Mouse (Mus musculus): ENCODE measurements at regions not wholly inside any gene's neighbourhood (a gene's known extent, or its start where the extent isn't known, plus 50 kb on each side); places are given as distances from the start of the nearest gene placed in this dataset.

DNA sequence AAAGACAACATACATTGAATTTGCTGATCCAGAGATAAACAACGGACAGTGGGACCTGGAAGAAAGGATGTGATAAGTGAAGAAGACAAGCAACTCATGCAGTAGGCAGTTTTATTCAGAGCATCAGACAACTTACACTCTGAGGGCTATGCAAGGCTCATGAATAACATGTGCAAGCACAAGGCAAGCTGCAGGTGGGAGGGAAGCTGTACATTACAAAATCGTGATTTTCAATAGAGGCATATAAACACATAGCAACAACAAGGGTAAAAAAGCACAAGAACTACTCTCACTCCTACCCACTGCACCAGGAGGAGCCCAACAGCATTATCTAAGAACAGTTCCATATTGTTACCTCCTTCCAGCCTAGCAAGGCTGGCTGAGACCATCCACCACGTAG lies 390.5 kb downstream of the Tecrl start:
- H3K4me3 ChIP-seq (ENCODE audit: low read depth, low read length), result no peak overlapping the region
- H3K9me3 ChIP-seq (ENCODE audit: control insufficient read depth, low read depth, low read length), result no peaks in the 10 kb centered on the region
- no peaks in the 10 kb centered on the region for H3K4me1 ChIP-seq (ENCODE audit: control insufficient read depth, insufficient read depth, low read length)
- H3K36me3 ChIP-seq (ENCODE audit: control insufficient read depth, insufficient read depth, low read length), result no peaks in the 10 kb centered on the region
- WGBS, result 77% methylated on average over 3 of the region's 3 CpGs
- ATAC-seq (ENCODE audit: insufficient number of reproducible peaks, insufficient read depth, low FRiP score, low read depth), result no peak
- H3K27me3 ChIP-seq (ENCODE audit: control insufficient read depth, insufficient read depth, low read length), result no peaks in the 10 kb centered on the region
- H3K4me2 ChIP-seq (replicated peaks; ENCODE audit: low read depth, low read length), result no peak overlapping the region
- no peak overlapping the region for H3K27ac ChIP-seq (ENCODE audit: low read length)
- no peak overlapping the region for H3K9ac ChIP-seq (replicated peaks; ENCODE audit: low read depth, low read length)

DNA sequence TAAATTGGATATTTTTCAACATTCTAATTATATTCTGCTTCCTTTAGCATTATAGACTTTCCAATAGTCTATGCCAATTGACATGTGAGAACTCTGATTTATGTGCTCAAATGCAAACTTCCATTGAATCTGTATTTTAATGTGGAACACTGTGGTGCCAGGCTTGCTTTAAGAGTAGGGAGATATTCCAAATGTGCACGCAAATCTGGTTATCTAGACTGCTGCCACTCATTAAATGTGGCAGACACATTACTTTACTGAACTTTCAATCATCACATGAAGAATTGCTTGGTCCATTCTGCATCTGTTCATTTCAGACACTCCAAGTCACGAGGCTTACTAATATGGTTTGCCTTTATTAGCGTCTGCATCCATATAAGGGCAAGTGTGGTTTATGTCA lies 399.0 kb downstream of the Tecrl start:
- 75% methylated on average over 3 of the region's 3 CpGs for WGBS
- no peak for ATAC-seq (ENCODE audit: insufficient number of reproducible peaks, insufficient read depth, low FRiP score, low read depth)

DNA sequence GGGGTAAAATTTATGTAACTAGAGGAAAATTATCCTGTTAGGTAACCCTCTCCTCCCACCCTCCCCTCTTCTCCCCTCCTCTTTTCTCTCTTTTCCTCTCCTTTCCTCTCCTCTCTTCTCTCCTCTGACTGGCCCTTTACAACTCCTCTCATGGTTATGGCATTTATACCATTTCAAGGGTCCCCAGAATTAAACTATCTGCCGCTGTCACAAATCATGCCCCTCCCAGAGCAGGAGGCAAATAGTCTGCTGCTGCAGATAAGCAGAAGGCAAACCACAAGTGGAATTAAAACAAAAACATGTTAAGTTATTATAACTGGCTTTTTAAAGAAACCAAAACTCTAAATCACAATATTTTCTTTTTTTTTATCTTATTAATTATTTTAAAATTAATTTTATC lies 407.9 kb downstream of the Tecrl start:
- Histone ChIP-seq H3K27me3 (ENCODE audit: control insufficient read depth, insufficient read depth, low read length) (no peaks in the 10 kb centered on the region), H3K27ac (ENCODE audit: low read length) (no peak overlapping the region), H3K4me2 (replicated peaks; ENCODE audit: low read depth, low read length) (no peak overlapping the region), H3K9ac (replicated peaks; ENCODE audit: low read depth, low read length) (no peak overlapping the region), H3K36me3 (ENCODE audit: control insufficient read depth, insufficient read depth, low read length) (no peaks in the 10 kb centered on the region), H3K4me3 (ENCODE audit: low read depth, low read length) (no peak overlapping the region), H3K9me3 (ENCODE audit: control insufficient read depth, low read depth, low read length) (no peaks in the 10 kb centered on the region), H3K4me1 (ENCODE audit: control insufficient read depth, insufficient read depth, low read length) (no peaks in the 10 kb centered on the region)
- WGBS, result 77% methylated on average over 1 of the region's 1 CpGs
- ATAC-seq (ENCODE audit: insufficient number of reproducible peaks, insufficient read depth, low FRiP score, low read depth), result no peak

More for the DNA sequence above, 399.0 kb downstream of the Tecrl start:
- H3K9ac ChIP-seq (replicated peaks; ENCODE audit: low read depth, low read length), result no peak overlapping the region
- no peaks in the 10 kb centered on the region for H3K4me1 ChIP-seq (ENCODE audit: control insufficient read depth, insufficient read depth, low read length)
- H3K36me3 ChIP-seq (ENCODE audit: control insufficient read depth, insufficient read depth, low read length), result no peaks in the 10 kb centered on the region
- no peak overlapping the region for H3K27ac ChIP-seq (ENCODE audit: low read length)
- no peaks in the 10 kb centered on the region for H3K9me3 ChIP-seq (ENCODE audit: control insufficient read depth, low read depth, low read length)
- H3K27me3 ChIP-seq (ENCODE audit: control insufficient read depth, insufficient read depth, low read length), result no peaks in the 10 kb centered on the region
- H3K4me3 ChIP-seq (ENCODE audit: low read depth, low read length), result no peak overlapping the region
- H3K4me2 ChIP-seq (replicated peaks; ENCODE audit: low read depth, low read length), result no peak overlapping the region

DNA sequence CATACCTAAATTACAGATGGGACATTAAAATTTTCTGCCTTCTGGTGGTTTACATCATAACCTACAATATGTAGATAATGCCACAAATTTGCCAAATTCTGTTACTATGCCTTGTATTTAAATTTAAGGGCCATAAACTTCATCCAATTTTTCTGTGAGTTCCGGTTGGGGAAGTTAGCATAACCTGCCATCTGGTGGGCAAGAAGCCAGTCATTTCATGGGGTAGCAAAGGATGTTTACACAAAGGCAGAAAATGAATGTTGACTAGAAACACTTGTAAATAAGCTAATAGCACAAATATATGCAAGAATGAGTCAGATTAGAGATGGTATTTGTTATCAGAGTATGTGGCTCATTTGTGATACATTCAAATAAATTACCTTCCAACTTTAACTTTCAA lies 415.2 kb downstream of the Tecrl start:
- Histone ChIP-seq H3K4me1 (ENCODE audit: control insufficient read depth, insufficient read depth, low read length) (no peaks in the 10 kb centered on the region), H3K9ac (replicated peaks; ENCODE audit: low read depth, low read length) (no peak overlapping the region), H3K4me3 (ENCODE audit: low read depth, low read length) (no peak overlapping the region), H3K4me2 (replicated peaks; ENCODE audit: low read depth, low read length) (no peak overlapping the region), H3K36me3 (ENCODE audit: control insufficient read depth, insufficient read depth, low read length) (no peaks in the 10 kb centered on the region), H3K9me3 (ENCODE audit: control insufficient read depth, low read depth, low read length) (no peaks in the 10 kb centered on the region), H3K27ac (ENCODE audit: low read length) (no peak overlapping the region), H3K27me3 (ENCODE audit: control insufficient read depth, insufficient read depth, low read length) (no peaks in the 10 kb centered on the region)
- no peak for ATAC-seq (ENCODE audit: insufficient number of reproducible peaks, insufficient read depth, low FRiP score, low read depth)
- 73% methylated on average over 1 of the region's 1 CpGs for WGBS

DNA sequence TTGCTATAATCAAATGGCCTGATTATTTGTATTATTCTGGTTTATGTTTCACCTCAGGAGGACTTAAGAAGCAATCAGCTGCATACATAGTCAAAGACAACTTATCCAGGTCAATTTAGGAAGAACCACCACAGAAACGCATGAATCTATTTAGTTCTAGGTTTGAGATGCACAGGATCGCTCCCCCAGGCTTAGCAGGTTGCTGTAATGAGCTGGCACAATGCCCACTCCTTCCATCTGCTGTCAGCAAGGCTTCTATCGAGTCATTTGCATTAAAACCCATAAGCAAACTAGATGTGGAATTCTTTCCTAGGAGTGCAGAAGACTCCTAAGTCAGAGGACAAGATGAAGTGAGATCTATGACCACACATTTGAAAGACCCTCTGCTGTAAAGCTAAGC lies 455.6 kb downstream of the Tecrl start:
- H3K27me3 ChIP-seq (ENCODE audit: control insufficient read depth, insufficient read depth, low read length), result no peaks in the 10 kb centered on the region
- H3K9ac ChIP-seq (replicated peaks; ENCODE audit: low read depth, low read length), result no peak overlapping the region
- no peak overlapping the region for H3K4me2 ChIP-seq (replicated peaks; ENCODE audit: low read depth, low read length)
- ATAC-seq (ENCODE audit: insufficient number of reproducible peaks, insufficient read depth, low FRiP score, low read depth), result no peak
- no peaks in the 10 kb centered on the region for H3K36me3 ChIP-seq (ENCODE audit: control insufficient read depth, insufficient read depth, low read length)
- H3K9me3 ChIP-seq (ENCODE audit: control insufficient read depth, low read depth, low read length), result no peaks in the 10 kb centered on the region
- no peak overlapping the region for H3K27ac ChIP-seq (ENCODE audit: low read length)
- 68% methylated on average over 3 of the region's 3 CpGs for WGBS
- no peaks in the 10 kb centered on the region for H3K4me1 ChIP-seq (ENCODE audit: control insufficient read depth, insufficient read depth, low read length)
- no peak overlapping the region for H3K4me3 ChIP-seq (ENCODE audit: low read depth, low read length)

DNA sequence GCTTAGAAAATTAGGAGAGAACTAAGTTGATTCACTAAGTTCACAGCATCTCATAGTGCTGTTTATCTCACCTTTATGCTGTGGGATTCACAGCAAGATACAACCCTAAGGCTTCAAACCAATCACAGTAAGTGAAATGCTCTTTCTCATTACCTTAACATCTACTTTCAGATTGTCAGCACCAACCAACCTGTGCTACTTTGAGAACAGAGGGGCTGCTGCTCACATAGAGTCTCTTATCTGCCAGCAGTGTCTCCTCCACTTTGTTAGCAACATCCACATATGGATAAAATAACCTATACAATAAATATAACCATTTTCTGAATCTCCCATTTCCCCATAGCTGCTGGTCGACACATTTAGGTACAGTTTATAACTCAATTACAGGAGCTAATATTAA lies 456.1 kb downstream of the Tecrl start:
- no peak for ATAC-seq (ENCODE audit: insufficient number of reproducible peaks, insufficient read depth, low FRiP score, low read depth)
- Histone ChIP-seq H3K4me1 (ENCODE audit: control insufficient read depth, insufficient read depth, low read length) (no peaks in the 10 kb centered on the region), H3K9me3 (ENCODE audit: control insufficient read depth, low read depth, low read length) (no peaks in the 10 kb centered on the region), H3K27me3 (ENCODE audit: control insufficient read depth, insufficient read depth, low read length) (no peaks in the 10 kb centered on the region), H3K9ac (replicated peaks; ENCODE audit: low read depth, low read length) (no peak overlapping the region), H3K27ac (ENCODE audit: low read length) (no peak overlapping the region), H3K4me3 (ENCODE audit: low read depth, low read length) (no peak overlapping the region), H3K4me2 (replicated peaks; ENCODE audit: low read depth, low read length) (no peak overlapping the region), H3K36me3 (ENCODE audit: control insufficient read depth, insufficient read depth, low read length) (no peaks in the 10 kb centered on the region)
- WGBS, result 81% methylated on average over 1 of the region's 1 CpGs

DNA sequence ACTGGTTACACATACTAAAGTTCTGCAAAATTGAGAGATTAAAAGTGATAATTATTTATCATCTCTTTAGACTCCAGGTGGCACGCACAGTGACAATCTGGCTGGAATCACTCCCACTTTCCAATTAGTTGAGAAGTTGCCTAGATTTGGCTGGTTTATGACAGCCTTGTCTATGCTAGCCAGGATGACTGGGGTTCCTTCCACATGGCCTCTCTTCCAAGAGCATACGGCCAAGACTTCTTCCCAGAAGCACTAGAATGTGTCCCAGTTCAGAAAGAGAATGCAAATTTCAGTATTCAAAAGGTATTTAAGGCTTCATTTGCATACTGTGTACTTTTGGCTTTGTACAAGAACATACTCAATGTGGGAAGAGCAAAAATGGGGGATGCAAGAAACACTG lies 456.6 kb downstream of the Tecrl start:
- Histone ChIP-seq H3K36me3 (ENCODE audit: control insufficient read depth, insufficient read depth, low read length) (no peaks in the 10 kb centered on the region), H3K27me3 (ENCODE audit: control insufficient read depth, insufficient read depth, low read length) (no peaks in the 10 kb centered on the region), H3K4me1 (ENCODE audit: control insufficient read depth, insufficient read depth, low read length) (no peaks in the 10 kb centered on the region), H3K9ac (replicated peaks; ENCODE audit: low read depth, low read length) (no peak overlapping the region), H3K4me3 (ENCODE audit: low read depth, low read length) (no peak overlapping the region), H3K4me2 (replicated peaks; ENCODE audit: low read depth, low read length) (no peak overlapping the region), H3K9me3 (ENCODE audit: control insufficient read depth, low read depth, low read length) (no peaks in the 10 kb centered on the region), H3K27ac (ENCODE audit: low read length) (no peak overlapping the region)
- WGBS, result 82% methylated on average over 2 of the region's 2 CpGs
- ATAC-seq (ENCODE audit: insufficient number of reproducible peaks, insufficient read depth, low FRiP score, low read depth), result no peak

DNA sequence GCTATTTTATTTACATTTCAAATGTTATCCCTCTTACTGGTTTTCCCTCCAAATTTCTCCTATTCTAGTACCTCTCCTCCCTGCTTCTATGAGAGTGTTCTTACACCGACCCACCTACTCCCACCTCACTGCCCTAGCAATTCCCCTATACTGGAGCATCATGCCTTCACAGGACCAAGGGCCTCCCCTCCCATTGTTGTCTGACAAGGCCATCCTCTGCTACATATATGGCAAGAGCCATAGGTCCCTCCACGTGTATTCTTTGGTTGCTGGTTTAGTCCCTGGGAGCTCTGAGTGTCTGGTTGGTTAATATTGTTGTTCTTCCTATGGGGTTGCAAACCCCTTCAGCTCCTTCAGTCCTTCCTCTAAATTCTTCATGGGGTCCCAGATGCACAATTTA lies 485.7 kb downstream of the Tecrl start:
- no peak overlapping the region for H3K4me3 ChIP-seq (ENCODE audit: low read depth, low read length)
- H3K27me3 ChIP-seq (ENCODE audit: control insufficient read depth, insufficient read depth, low read length), result no peaks in the 10 kb centered on the region
- WGBS, result 70% methylated on average over 2 of the region's 2 CpGs
- H3K36me3 ChIP-seq (ENCODE audit: control insufficient read depth, insufficient read depth, low read length), result no peaks in the 10 kb centered on the region
- H3K27ac ChIP-seq (ENCODE audit: low read length), result no peak overlapping the region
- ATAC-seq (ENCODE audit: insufficient number of reproducible peaks, insufficient read depth, low FRiP score, low read depth), result no peak
- H3K9me3 ChIP-seq (ENCODE audit: control insufficient read depth, low read depth, low read length), result no peaks in the 10 kb centered on the region
- no peaks in the 10 kb centered on the region for H3K4me1 ChIP-seq (ENCODE audit: control insufficient read depth, insufficient read depth, low read length)
- no peak overlapping the region for H3K4me2 ChIP-seq (replicated peaks; ENCODE audit: low read depth, low read length)
- no peak overlapping the region for H3K9ac ChIP-seq (replicated peaks; ENCODE audit: low read depth, low read length)

DNA sequence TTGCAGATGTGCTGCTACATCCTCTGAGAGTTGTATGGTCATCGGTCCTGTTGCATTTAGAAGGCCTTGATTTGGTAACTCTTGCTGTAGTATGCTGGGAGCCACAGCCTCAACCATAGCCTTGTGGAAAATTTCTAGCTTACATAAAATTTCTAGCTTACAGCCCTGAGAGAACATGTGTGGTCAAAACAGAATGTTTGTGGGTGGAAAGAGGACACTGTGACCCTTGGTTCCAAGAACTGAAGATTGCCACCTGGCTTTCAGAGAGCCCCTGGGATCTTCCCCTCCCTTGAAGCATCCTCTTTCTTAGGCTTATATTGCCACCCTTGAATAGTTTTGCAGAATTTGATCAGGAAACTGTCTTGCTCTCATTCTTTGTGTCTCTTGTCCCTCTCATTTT lies 490.6 kb downstream of the Tecrl start:
- H3K27ac ChIP-seq (ENCODE audit: low read length), result no peak overlapping the region
- no peak for ATAC-seq (ENCODE audit: insufficient number of reproducible peaks, insufficient read depth, low FRiP score, low read depth)
- H3K4me2 ChIP-seq (replicated peaks; ENCODE audit: low read depth, low read length), result no peak overlapping the region
- H3K9me3 ChIP-seq (ENCODE audit: control insufficient read depth, low read depth, low read length), result no peaks in the 10 kb centered on the region
- no peak overlapping the region for H3K4me3 ChIP-seq (ENCODE audit: low read depth, low read length)
- WGBS, result 97% methylated on average over 1 of the region's 1 CpGs
- H3K27me3 ChIP-seq (ENCODE audit: control insufficient read depth, insufficient read depth, low read length), result no peaks in the 10 kb centered on the region
- H3K4me1 ChIP-seq (ENCODE audit: control insufficient read depth, insufficient read depth, low read length), result no peaks in the 10 kb centered on the region
- no peak overlapping the region for H3K9ac ChIP-seq (replicated peaks; ENCODE audit: low read depth, low read length)
- no peaks in the 10 kb centered on the region for H3K36me3 ChIP-seq (ENCODE audit: control insufficient read depth, insufficient read depth, low read length)

Data from stomach, embryonic 14.5 days (tissue).